Mouse (Mus musculus) adrenal gland, postnatal 36 days (tissue): ENCODE results near the gene Lca5l. TPM values are rescaled to one million over a fixed set of nuclear protein-coding genes. Genes with fewer than 3 reads are reported as not detected.
"Not testable (repeated sequence)": the region's sequence is repeated elsewhere in the genome, so short reads cannot be mapped to it uniquely, and the experiment has no call there.

Experiments used
- DNase-seq, 2 experiments: peaks; one replicate each; pipeline ENCODE4 v3.0.0; 2021; ENCODE audit warnings: mixed read lengths in 1 of 2
- total RNA-seq, 2 experiments: library from RNA; stranded (reverse); gene quantifications; 2 replicates each; pipeline ENCODE4 v1.2.3; 2021

Gene Lca5l
- total RNA-seq, 2 experiments from 2014 or later: 1.3 to 1.5 TPM

GRCm38 (mm10) chr16:96168837-96169236, 23.2 kb downstream of the Lca5l start:
- no peak for DNase-seq

DNA sequence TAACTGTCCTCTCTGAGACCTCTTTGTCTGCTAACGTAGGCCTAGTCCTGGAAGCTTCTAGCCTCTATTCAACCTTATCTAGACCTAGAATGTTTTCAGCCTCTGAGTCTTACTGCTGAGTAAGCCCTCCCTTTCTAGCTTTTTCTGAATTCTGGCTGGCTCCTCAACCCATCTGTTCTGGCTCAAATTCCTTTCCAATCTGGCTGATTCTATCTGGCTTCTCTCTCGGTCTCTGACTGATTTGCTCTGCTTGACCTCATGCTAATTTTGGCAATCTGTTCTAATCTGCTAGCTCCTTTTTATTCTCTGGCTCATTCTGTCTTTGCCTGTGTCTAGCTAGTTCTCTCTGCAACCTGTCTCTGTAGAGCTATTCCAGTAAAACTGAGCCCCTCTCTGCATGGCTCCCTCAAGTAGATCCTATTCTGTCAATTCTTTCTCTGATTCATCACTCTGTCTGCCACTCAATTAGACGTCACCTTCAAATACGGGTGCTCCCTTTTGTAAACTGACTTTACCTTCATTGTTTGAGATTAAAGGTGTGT, 26.3 kb downstream of the Lca5l start:
- no peak for DNase-seq

DNA sequence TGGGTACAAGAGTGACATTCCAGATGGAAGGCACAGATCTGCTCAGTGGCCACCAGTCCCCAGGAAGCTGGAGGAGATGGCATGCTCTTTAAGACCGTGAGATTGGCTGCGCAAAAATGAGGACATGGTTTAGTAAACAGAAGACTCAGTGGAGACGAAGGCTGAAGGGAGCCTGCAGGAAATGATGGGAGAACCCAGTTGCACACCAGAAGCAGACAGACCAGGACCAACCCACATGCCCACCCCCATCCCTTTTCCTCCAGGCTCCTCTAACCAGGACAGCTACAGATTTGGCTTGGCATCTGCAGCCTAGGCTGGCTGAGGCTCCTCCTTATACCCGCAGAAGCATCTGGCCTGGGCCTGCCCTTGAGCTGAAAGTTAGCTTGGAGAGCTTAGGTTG, 30.7 kb downstream of the Lca5l start:
- DNase-seq: no peak

GRCm38 (mm10) chr16:96160927-96161326, 31.1 kb downstream of the Lca5l start:
- DNase-seq: no peak

- DNase-seq: no peak
These were observed 32.2 kb downstream of the Lca5l start for GRCm38 (mm10) chr16:96159794-96160346.

DNA sequence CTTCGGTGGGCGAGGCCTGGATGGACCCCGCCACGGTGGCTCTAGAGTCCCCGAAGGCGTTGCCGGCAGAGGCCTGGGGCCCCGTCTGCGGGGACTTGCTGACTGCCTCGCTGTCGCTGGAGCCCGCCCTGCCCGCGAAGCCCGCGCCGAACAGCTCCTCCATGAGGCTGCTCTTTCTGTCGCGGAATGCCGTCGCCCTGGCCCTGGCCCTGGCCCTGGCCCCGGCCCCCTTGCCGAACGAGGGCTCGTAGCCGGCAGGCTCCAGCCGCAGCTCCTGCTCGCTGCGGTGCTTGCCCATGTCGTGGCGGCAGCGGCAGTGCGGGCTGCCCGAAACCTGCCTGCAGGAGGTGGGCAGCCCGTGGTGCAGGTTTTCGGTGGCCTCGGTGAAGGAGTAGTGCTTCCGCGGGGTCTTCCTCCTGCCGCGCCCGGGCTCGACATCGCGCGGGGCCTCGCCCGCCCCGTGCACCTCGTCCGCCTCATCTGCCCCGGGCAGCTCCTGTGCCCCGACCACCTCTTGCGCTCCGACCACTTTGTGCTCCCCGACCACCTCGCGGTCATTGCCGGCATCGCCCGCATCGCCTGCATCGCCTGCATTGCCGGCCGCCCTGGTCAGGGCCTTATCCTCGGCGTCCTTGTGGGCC, 32.9 kb downstream of the Lca5l start:
- peak; percentile 74 to 79 for DNase-seq

DNA sequence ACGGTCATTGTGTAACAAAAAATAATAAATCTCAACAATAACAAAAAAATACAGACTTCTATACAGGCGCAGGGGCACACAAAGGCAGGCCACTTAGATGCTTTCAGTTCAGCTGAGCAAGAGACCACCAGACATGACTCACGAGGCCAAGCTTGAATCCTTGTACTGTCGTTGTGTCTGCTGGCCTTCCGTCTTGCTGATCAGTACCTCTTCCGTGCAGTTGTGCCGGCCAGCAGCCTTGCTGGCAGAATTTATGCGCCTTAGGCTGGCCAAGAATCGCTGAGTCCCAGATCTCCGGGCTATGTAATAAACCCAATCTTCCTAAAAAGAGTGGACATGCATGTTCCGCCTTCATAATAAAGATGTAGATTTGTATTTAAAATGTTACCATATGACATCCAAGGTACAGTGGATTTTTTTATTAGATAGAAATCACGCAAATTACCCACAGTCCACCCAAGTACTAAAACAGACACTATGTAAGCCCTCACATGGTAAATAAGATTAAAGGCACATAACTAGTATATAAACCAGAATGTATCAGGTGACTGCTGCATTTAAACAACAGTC, 33.5 kb downstream of the Lca5l start:
- DNase-seq: peak; percentile 50 to 57

DNA sequence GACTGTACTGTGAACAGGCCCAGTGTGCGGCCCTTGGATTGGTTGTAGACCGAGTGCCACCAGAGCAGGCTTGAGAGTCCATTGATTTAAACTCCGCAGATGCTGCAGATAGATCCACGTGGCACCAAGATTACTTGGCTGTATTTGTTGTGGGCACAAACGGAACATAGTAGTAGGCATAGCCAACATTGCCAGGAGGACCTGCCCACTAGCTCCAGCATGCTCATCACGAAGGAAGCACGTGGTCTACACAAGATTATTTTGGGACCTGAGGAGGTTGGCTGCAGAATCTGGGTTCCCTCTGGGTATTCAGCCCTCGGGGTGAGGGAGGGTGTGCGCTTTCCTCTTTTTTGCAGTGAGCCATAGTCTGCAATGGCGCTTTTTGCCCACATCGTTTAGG, 34.9 kb downstream of the Lca5l start:
- DNase-seq: no peak

GRCm38 (mm10) chr16:96156019-96156418, 36.1 kb downstream of the Lca5l start:
- DNase-seq: no peak

DNA sequence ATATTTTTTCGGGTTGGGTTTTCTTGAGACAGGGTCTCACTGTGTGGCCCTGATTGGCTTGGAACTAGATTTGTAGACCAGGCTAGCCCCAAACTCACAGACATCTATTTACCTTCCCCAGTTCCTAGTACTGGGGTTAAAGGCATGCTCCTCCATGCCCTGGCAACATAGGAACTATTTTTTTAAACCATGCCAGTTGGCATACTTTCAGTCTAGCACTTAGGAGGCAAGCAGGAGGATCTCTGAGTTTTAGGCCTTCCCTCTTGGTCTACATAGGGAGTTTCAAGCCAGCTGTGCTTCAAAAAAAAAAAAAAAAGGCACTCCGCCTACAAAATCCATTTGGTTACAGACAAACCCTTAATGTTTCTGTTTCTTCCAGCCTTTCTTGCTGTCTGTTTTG, 37.6 kb downstream of the Lca5l start:
- DNase-seq: no peak

GRCm38 (mm10) chr16:96151551-96151950, 40.5 kb downstream of the Lca5l start:
- peak; percentile 82 to 90 for DNase-seq

- peak; percentile 93 to 94 for DNase-seq
These were observed 41.1 kb downstream of the Lca5l start for GRCm38 (mm10) chr16:96150995-96151394.

- no peak for DNase-seq
These were observed 42.8 kb downstream of the Lca5l start for GRCm38 (mm10) chr16:96149311-96149710.

- DNase-seq: no peak
These were observed 43.2 kb downstream of the Lca5l start for GRCm38 (mm10) chr16:96148834-96149233.

- no peak for DNase-seq
These were observed 46.3 kb downstream of the Lca5l start for GRCm38 (mm10) chr16:96145814-96146213.

GRCm38 (mm10) chr16:96145110-96145800, 46.8 kb downstream of the Lca5l start, which contains the start of gene Wrb:
TSS of gene Wrb (plus strand) at chr16:96145407.
- DNase-seq: peak; percentile 100

- DNase-seq: not testable (repeated sequence)
These were observed 47.3 kb downstream of the Lca5l start for GRCm38 (mm10) chr16:96144748-96145109.

DNA sequence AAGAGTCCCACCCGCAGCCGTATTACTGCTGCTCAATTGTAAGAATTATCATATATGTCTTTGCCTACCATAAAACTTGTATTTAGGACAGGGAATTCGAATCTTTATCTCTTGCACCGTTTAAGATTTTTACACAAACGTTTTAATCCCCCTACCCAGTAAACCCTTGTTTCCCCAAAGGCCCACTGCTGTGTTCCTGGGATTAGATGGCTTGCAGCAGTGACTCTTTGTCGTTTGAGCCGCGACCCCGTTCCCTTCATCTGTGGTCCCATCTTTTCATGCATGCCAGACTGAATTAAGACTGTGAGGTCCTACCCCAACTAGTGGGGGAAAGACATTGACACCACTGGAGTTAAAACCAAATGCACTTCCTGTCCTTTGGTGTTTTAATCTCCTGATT, 63.6 kb downstream of the Lca5l start:
- no peak for DNase-seq

DNA sequence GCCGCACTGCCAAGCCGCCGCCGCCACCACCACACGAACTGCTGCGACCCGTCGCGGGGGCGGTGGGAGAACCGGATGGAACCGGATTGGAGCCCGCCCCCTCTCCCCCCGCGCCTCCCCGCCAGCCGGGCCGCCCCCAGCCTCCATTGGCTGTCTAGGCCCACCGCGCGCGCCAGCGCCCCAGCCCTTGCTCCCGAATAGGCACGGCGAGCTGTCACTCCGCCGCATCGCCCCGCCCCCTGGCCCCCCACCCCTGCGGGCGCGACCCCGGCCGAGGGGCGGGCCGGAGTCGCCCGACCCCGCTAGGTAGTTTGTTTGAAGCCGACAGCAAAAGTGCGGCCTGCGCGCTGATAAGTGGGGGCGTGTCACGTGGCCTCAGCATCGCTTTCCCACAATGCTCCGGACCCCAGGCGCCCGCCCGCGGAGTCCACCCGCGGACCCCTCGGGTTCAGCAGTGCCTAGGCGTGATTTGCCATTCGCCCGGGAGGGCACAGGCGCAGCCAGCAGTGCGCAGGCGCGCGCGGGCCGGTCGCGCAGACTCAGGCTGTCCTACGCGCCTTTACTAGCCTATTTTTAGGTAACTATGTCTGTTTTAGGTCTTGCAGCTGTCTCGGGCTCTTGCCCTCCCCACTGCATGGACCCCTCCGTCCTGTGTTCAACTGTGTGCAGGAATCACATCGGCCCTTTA, 64.3 kb downstream of the Lca5l start, which contains the start of gene Hmgn1:
Gene Hmgn1 (minus strand): TSS at position 73 of the 688 bp plus-strand sequence.
- peak; percentile 97 to 99 for DNase-seq

DNA sequence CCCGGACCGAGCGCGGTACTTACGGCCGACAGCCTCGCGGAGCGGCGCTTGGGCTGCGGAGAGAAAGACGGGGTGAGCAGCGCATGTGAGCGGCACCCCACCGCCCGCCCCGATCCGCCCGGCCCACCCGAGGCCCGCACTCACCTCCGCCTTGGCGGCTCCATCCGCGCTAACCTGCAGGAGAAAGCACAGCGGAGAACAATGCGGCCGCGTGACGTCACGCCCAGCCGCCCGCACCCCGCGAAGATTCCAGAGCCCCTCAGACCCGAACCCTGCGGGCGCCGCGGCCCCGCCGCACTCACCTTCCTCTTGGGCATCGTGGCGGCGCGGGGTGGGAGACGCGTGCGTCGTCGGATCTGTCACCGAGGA, 64.8 kb downstream of the Lca5l start:
- no peak for DNase-seq

GRCm38 (mm10) chr16:96126684-96127171, 65.3 kb downstream of the Lca5l start:
- peak in 1 of 2 experiments; percentile 29 for DNase-seq

GRCm38 (mm10) chr16:96120022-96120623, 71.9 kb downstream of the Lca5l start:
- no peak for DNase-seq
